Mouse (Mus musculus) liver, postnatal 0 days (tissue): ENCODE data around the gene Pde11a.

Experiments
- CTCF ChIP-seq: sonication (generic); IDR thresholded peaks from 2 replicates; pipeline ENCODE4 v1.5.1; 2016; ENCODE audit warnings: antibody characterized with exemption, low read depth
- EP300 ChIP-seq: IDR thresholded peaks from 2 replicates; pipeline ENCODE4 v1.6.1; 2016; ENCODE audit warnings: antibody characterized with exemption, low read depth, mild to moderate bottlenecking

DNA sequence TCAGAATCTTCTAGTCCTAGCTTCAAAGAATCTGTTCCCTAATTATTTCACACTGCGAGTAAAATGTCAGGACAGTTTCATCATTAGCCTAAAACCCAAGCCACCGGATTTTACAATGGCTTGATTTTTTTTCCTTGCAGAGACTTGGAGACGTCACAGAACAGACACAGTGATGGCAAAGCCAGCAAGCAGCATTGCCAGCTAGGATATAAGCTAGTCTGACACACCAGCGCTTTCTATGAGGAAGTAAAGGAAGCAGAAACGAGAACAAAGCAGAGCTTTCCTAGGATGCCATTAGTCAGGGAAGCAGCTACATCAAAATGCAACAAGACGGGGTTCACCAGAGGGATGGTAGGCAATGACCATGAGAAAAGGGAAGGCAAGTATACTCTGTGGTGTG, 9.3 kb upstream of the Pde11a start:
- TF ChIP-seq EP300 (no peak), CTCF (no peak)
